Mouse (Mus musculus) limb, embryonic 11.5 days (tissue): ENCODE measurements around the gene Gm11541. TPM values are rescaled to one million over a fixed set of nuclear protein-coding genes. Genes with fewer than 3 reads are reported as not detected.
"Not testable (repeated sequence)": the region's sequence is repeated elsewhere in the genome, so short reads cannot be mapped to it uniquely, and the experiment has no call there.

Source experiments
- ATAC-seq: fragments of 200-750 bp; cut with Nextera tagmentation; 2 replicates; pipeline ENCODE4 v1.8.0; 2017; ENCODE audit warnings: low read depth; ENCODE audit not compliant: insufficient number of reproducible peaks, low FRiP score, low TSS enrichment
- DNase-seq: peaks from one replicate; pipeline ENCODE4 v3.0.0-alpha.2; 2015; ENCODE audit warnings: low spot score
- H3K27ac ChIP-seq: fragments of 300-500 bp; sonication (generic); replicated peaks from 2 replicates; pipeline ENCODE4 v1.5.1; 2014; ENCODE audit warnings: low read depth, mild to moderate bottlenecking, low read length
- H3K27me3 ChIP-seq: fragments of 300-500 bp; sonication (generic); 2 replicates; pipeline ENCODE4 v1.6.1; 2014; ENCODE audit warnings: mild to moderate bottlenecking, low read length, mixed read lengths; ENCODE audit not compliant: control insufficient read depth, insufficient read depth
- H3K36me3 ChIP-seq: fragments of 300-500 bp; sonication (generic); 2 replicates; pipeline ENCODE4 v1.6.1; 2014; ENCODE audit warnings: mild to moderate bottlenecking, low read length, moderate library complexity, mixed read lengths; ENCODE audit not compliant: control insufficient read depth, insufficient read depth
- H3K4me1 ChIP-seq: fragments of 300-500 bp; sonication (generic); 2 replicates; pipeline ENCODE4 v1.6.1; 2014; ENCODE audit warnings: low read length, mixed read lengths; ENCODE audit not compliant: control insufficient read depth, insufficient read depth
- H3K4me2 ChIP-seq: fragments of 300-500 bp; sonication (generic); 2 replicates; pipeline ENCODE4 v1.6.1; 2014; ENCODE audit warnings: low read depth, mild to moderate bottlenecking, moderate library complexity; ENCODE audit not compliant: severe bottlenecking
- H3K4me3 ChIP-seq: fragments of 300-500 bp; sonication (generic); 2 replicates; pipeline ENCODE4 v1.5.1; 2014; ENCODE audit warnings: low read depth, low read length
- H3K9ac ChIP-seq: fragments of 300-500 bp; sonication (generic); 2 replicates; pipeline ENCODE4 v1.6.1; 2014; ENCODE audit warnings: mild to moderate bottlenecking, low read length
- H3K9me3 ChIP-seq: fragments of 300-500 bp; sonication (generic); 2 replicates; pipeline ENCODE4 v1.6.1; 2016; ENCODE audit warnings: low read length; ENCODE audit not compliant: control insufficient read depth
- WGBS: fragments of 180-500 bp; shearing (Covaris S2); extraction: QIAGEN DNeasy Blood & Tissue Kit; methylation state at CpG from one replicate; pipeline ENCODE4 v1.1.7; 2014; 5-methylcytosine and 5-hydroxymethylcytosine counted together
- polyA plus RNA-seq: library from polyadenylated mRNA; unstranded; fragments of >200 nt; fragmentation: Nextera tagmentation; extraction: Ambion mirVana; gene quantifications from 2 replicates; pipeline ENCODE4 v1.2.1, GENCODE M21; 2014

Gm11541 gene
- polyA plus RNA-seq, 1 experiment from 2014 or later = 0.25 TPM

DNA sequence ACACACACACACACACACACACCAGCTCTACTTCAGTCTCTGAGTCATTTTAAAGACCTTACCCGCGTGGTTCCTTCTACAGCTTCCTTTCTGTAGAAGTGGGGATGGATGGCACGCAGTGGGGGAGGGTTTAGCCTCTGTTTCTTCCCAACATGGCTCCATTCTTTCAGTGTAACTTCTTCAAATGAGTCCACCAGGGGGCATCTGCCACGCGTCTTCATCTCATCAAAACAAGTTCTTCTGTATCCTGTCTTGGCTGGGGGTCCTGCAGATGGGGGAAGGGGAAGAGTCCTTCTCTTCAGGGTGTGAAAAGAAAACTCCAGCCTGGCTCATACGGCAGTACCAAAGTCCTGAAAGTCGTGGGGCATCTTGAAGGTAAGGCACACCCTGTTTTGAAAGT is 279 bp downstream of the Gm11541 start:
- no peak overlapping the region for H3K27ac ChIP-seq
- no peak for DNase-seq

DNA sequence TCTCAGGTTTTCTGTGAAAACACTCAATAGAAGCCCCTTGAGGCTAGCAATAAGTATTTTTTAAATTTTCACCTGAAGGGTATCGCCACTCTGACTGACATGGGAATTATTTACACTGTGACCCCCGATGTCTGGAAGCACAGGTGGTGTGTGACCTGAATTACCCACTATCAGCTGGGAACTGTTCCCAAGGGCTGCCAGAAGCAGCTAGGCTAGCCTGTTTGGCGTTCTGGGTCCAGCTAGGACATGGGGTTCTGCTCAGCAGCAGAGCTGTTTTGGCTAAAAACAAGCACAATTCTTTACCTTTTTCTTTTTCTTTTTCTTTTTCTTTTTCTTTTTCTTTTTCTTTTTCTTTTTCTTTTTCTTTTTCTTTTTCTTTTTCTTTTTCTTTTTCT is 2.1 kb downstream of the Gm11541 start:
- Histone ChIP-seq H3K9ac (no peak overlapping the region), H3K27ac (no peak overlapping the region), H3K4me2 (no peak overlapping the region), H3K36me3 (no peaks in the 10 kb centered on the region), H3K4me3 (no peak overlapping the region), H3K27me3 (no peaks in the 10 kb centered on the region), H3K4me1 (peaks cover 4% of the 10 kb centered on the region; the same call in 1 of the 2 replicates), H3K9me3 (no peaks in the 10 kb centered on the region)
- DNase-seq (no peak), ATAC-seq (no peak)
- WGBS = 57% methylated on average over 3 of the region's 3 CpGs

More for the DNA sequence above, 279 bp downstream of the Gm11541 start:
- H3K4me2 ChIP-seq = no peak overlapping the region
- ATAC-seq = no peak
- no peak overlapping the region for H3K9ac ChIP-seq
- WGBS = 50% methylated on average over 7 of the region's 7 CpGs
- H3K4me1 ChIP-seq = peaks cover 4% of the 10 kb centered on the region; the same call in 1 of the 2 replicates
- H3K27me3 ChIP-seq = no peaks in the 10 kb centered on the region
- no peak overlapping the region for H3K4me3 ChIP-seq
- H3K9me3 ChIP-seq = no peaks in the 10 kb centered on the region
- H3K36me3 ChIP-seq = no peaks in the 10 kb centered on the region

DNA sequence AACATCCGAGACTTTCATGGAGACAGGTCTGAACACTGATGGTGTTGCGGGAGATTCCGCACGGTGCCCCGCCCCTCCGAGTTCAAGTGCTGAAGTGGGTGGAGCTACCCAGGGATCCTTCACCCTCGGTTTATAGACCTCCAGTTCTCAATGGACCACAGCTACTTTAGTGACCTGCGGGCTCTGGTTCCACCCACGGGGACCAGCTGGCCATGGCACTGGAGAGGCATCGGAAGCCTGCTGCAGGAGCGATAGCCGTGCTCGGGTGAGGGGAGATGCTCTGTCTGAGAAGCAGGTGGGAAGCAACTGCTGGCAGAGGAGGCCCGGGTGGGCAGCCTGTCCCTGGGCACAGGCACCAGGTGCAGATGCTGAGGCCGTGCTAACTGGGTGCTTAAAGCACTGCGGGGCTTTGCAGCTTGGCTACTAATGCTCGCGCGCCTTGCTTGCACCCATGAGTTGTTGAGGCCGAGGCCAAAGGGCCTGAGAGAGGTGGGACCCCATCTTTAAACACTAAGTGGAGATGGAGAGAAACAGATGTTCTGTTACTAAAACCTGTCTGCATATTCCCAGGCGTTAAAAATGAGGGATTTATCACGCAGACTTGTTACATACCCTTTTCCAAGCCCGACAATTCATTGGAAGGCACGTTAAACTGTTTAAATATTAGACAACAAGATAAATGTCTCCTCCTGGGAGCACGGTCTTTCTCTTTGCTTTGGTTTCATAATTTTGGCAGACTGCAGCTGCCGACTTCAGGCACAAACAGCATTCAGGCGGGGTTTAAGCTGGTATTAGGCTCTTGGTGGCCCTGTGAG is 2.7 kb downstream of the Gm11541 start:
- 58% methylated on average over 27 of the region's 27 CpGs for WGBS
- Histone ChIP-seq H3K36me3 (no peaks in the 10 kb centered on the region), H3K4me2 (peak overlapping the region; percentile 13; the same call in 1 of the 2 replicates), H3K4me3 (no peak overlapping the region), H3K27ac (no peak overlapping the region), H3K9ac (peak overlapping the region; percentile 8; the same call in 1 of the 2 replicates), H3K27me3 (no peaks in the 10 kb centered on the region), H3K9me3 (no peaks in the 10 kb centered on the region), H3K4me1 (peaks cover 4% of the 10 kb centered on the region; the same call in 1 of the 2 replicates)
- ATAC-seq = peak; percentile 51; the same call in 1 of the 2 replicates
- DNase-seq = no peak

DNA sequence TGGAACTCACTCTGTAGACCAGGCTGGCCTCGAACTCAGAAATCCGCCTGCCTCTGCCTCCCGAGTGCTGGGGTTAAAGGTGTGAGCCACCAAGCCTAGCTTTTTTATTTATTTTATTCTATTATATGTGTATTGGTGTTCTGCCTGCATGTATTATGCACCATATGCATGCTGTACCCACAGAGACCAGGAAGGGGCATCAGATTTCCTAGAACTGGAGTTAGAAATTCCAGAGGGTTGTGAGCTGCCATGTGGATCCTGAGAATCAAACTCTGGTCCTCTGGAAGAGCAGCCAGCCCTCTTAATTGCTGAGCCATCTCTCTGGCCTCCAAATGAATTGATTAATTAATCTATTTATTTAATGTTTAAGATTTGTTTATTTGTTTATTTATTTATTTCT is 4.9 kb downstream of the Gm11541 start:
- no peak for ATAC-seq
- 94% methylated on average over 3 of the region's 3 CpGs for WGBS
- no peak for DNase-seq
- Histone ChIP-seq H3K9me3 (no peaks in the 10 kb centered on the region), H3K4me2 (no peak overlapping the region), H3K27me3 (no peaks in the 10 kb centered on the region), H3K27ac (no peak overlapping the region), H3K4me1 (peaks cover 4% of the 10 kb centered on the region; the same call in 1 of the 2 replicates), H3K9ac (no peak overlapping the region), H3K4me3 (no peak overlapping the region), H3K36me3 (no peaks in the 10 kb centered on the region)

DNA sequence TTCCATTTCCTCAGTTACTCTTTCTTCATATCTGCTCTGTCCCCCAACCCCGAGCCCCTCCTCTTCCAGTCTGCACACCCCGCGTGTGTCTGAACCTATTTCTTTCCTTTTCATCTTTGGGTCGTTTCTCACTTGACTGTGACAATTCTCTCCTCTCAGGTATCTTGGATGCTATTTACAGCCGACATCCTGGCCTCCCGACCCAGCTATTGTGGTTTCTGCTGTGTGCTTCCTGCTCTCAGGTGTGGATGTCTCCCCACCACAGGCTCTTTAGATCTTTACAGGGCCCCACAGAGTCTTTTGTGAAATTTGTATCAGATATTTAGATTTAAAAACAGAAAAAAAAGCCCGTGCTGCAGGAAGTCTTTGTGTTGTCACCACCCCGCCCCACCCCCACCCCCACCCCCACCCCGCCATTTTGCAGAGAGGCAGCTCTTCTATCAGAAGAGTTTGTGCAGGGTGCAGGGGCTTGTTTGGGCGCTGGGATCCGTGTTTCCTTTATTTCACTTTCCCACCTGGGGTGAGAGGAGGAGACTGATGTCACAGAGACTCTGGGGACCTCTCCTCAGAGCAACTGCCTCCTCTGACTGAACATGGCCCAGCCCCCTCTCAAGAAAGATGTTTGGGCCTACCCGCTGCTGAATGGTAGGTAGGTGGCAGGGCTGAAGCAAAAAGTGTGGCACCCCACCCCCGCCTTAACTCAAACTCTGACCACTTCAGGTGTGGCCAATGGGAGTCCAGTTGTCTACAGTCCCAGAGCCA is 6.4 kb downstream of the Gm11541 start:
- Histone ChIP-seq H3K9ac (no peak overlapping the region), H3K4me1 (peaks cover 4% of the 10 kb centered on the region; the same call in 1 of the 2 replicates), H3K27ac (no peak overlapping the region), H3K36me3 (no peaks in the 10 kb centered on the region), H3K4me2 (no peak overlapping the region), H3K9me3 (no peaks in the 10 kb centered on the region), H3K27me3 (no peaks in the 10 kb centered on the region), H3K4me3 (no peak overlapping the region)
- ATAC-seq = no peak
- WGBS = 42% methylated on average over 13 of the region's 13 CpGs
- DNase-seq = no peak

DNA sequence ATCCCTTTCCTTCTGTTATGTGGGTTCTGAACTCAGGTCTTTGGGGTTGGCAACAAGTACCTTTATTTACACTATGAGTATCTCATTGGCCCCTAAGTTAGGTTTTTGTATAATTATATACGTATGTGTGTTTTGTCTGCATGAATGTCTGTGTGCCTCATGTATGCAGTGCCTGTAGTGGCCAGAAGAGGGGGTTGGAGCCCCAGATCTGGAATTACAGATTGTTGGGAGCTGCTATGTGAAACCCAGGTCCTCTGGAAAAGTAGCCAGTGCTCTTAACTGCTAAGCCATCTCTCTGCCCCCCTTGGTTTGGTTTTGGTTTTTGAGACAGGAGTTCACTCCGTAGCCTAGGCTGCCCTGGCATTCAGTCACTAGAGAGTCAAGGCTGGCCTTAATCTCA is 7.2 kb downstream of the Gm11541 start:
- H3K27me3 ChIP-seq = no peaks in the 10 kb centered on the region
- H3K9ac ChIP-seq = no peak overlapping the region
- no peak overlapping the region for H3K27ac ChIP-seq
- H3K4me3 ChIP-seq = no peak overlapping the region
- H3K4me1 ChIP-seq = peaks cover 4% of the 10 kb centered on the region; the same call in 1 of the 2 replicates
- 86% methylated on average over 2 of the region's 2 CpGs for WGBS
- no peak for ATAC-seq
- H3K9me3 ChIP-seq = no peaks in the 10 kb centered on the region
- H3K36me3 ChIP-seq = no peaks in the 10 kb centered on the region
- DNase-seq = no peak
- H3K4me2 ChIP-seq = no peak overlapping the region

DNA sequence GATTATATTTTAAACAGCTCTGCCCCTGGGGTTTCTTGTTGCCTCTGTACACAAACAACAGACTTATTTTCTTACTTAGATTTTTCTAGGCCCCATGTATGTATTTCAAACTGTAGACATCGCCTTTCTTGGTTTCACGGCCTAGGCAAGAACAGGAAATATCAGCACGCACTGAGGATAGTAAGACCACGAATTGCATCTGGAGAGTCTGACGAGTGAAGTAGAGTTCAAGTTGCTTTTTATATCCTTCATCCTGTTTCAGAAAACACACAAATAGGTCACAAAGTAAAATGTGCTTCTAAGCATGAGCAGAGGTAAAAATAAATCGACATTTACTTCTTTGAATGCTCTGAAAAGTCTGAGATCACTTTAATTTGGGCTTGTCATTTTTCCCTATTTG is 8.8 kb downstream of the Gm11541 start:
- no peaks in the 10 kb centered on the region for H3K4me1 ChIP-seq
- no peak overlapping the region for H3K4me2 ChIP-seq
- no peak overlapping the region for H3K27ac ChIP-seq
- no peak for ATAC-seq
- H3K4me3 ChIP-seq = no peak overlapping the region
- no peak overlapping the region for H3K9ac ChIP-seq
- H3K9me3 ChIP-seq = no peaks in the 10 kb centered on the region
- no peaks in the 10 kb centered on the region for H3K27me3 ChIP-seq
- no peak for DNase-seq
- H3K36me3 ChIP-seq = no peaks in the 10 kb centered on the region
- 75% methylated on average over 6 of the region's 6 CpGs for WGBS

DNA sequence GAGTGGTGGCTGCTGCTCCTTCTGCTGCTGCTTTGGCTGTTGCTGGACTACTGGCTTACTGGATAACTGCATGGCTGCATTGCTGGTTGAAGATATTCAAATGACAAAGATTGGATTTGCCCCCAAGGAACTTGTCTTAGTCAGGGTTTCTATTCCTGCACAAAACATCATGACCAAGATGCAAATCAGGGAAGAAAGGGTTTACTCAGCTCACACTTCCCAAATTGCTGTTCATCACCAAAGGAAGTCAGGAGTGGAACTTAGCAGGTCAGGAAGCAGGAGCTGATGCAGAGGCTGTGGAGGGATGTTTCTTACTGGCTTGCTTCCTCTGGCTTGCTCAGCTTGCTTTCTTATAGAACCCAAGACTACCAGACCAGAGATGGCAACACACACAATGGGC is 11.8 kb downstream of the Gm11541 start:
- H3K9ac ChIP-seq, H3K4me1 ChIP-seq, H3K27ac ChIP-seq, H3K4me2 ChIP-seq, H3K4me3 ChIP-seq, H3K9me3 ChIP-seq, DNase-seq, ATAC-seq, H3K27me3 ChIP-seq, H3K36me3 ChIP-seq: not testable (repeated sequence)
